Comparison of ENCODE assay signal across 9 mouse cellular contexts in genomic region chr4:63493351-63494121, GRCm38 (mm10). TPM values are rescaled to one million over a fixed set of nuclear protein-coding genes. Genes with fewer than 3 reads are reported as not detected.
DNase-seq lines count a peak whose midpoint lies in the region; ATAC-seq lines count a peak whose summit lies in the region.
"Had no signal": no experiment of that assay in that cellular context is flagged by ENCODE, and none has a peak within 500 bp of the region (broad histone marks: within the 10 kb centered on the region; RNA-seq: fewer than 3 reads in every experiment).

No protein-coding gene starts in this region.

- ATAC-seq in heart, embryonic 12.5 days (ENCODE audit: insufficient number of reproducible peaks, low FRiP score): no peak
- no peak for ATAC-seq in embryonic facial prominence, embryonic 13.5 days (ENCODE audit: insufficient number of reproducible peaks, insufficient read depth, low FRiP score, low TSS enrichment, low read depth)
- no peak for ATAC-seq in stomach, embryonic 16.5 days (ENCODE audit: insufficient read depth, low FRiP score)
- no peak for ATAC-seq in activated CD4-positive, CD25-positive, alpha-beta regulatory T cell, adult 4 months

- no peak overlapping the region for H3K27ac ChIP-seq in heart, embryonic 12.5 days (ENCODE audit: poor library complexity, severe bottlenecking)
- H3K27ac ChIP-seq in embryonic facial prominence, embryonic 13.5 days: no peak overlapping the region
- H3K27ac ChIP-seq in limb, embryonic 10.5 days: peak overlapping the region; percentile 12; the same call in 1 of the 2 replicates
- H3K27ac ChIP-seq in stomach, embryonic 16.5 days (ENCODE audit: low read length): no peak overlapping the region

- 0 out of 2 replicates have a peak overlapping the region, but pooled peaks have one; percentile 71 for H3K4me3 ChIP-seq in heart, embryonic 12.5 days
- H3K4me3 ChIP-seq in embryonic facial prominence, embryonic 13.5 days: peak overlapping the region; percentile 73; the same call in 1 of the 2 replicates
- H3K4me3 ChIP-seq in limb, embryonic 10.5 days: peak overlapping the region; percentile 82
- H3K4me3 ChIP-seq in stomach, embryonic 16.5 days (replicated peaks; ENCODE audit: low read length): 0 out of 2 replicates have a peak overlapping the region, but pooled peaks have one; percentile 74

- intact Hi-C loops in heart, postnatal 25 days (cut with DNase I): no loop called here

- peaks cover 34% of the 10 kb centered on the region for H3K27me3 ChIP-seq in heart, embryonic 12.5 days (replicated peaks)
- H3K27me3 ChIP-seq in embryonic facial prominence, embryonic 13.5 days: peaks cover 21% of the 10 kb centered on the region
- 0 out of 2 replicates have a peak, but pooled peaks cover 15% of the 10 kb centered on the region for H3K27me3 ChIP-seq in limb, embryonic 10.5 days (ENCODE audit: low read depth, poor library complexity, severe bottlenecking)
- H3K27me3 ChIP-seq in stomach, embryonic 16.5 days (ENCODE audit: control insufficient read depth, insufficient read depth, low read length): peaks cover 12% of the 10 kb centered on the region

- no peaks in the 10 kb centered on the region for H3K9me3 ChIP-seq in heart, embryonic 12.5 days (replicated peaks)
- H3K9me3 ChIP-seq in embryonic facial prominence, embryonic 13.5 days: no peaks in the 10 kb centered on the region
- no peaks in the 10 kb centered on the region for H3K9me3 ChIP-seq in limb, embryonic 10.5 days (replicated peaks)
- no peaks in the 10 kb centered on the region for H3K9me3 ChIP-seq in stomach, embryonic 16.5 days (replicated peaks; ENCODE audit: control insufficient read depth, low read length)

- H3K4me2 ChIP-seq in heart, embryonic 12.5 days: peak overlapping the region; percentile 90
- peak overlapping the region; percentile 93 for H3K4me2 ChIP-seq in embryonic facial prominence, embryonic 13.5 days
- peak overlapping the region; percentile 97 for H3K4me2 ChIP-seq in stomach, embryonic 16.5 days (ENCODE audit: low read depth, low read length)

- WGBS in heart, embryonic 12.5 days: 59% methylated on average over 9 of the region's 9 CpGs
- 66% methylated on average over 9 of the region's 9 CpGs for WGBS in embryonic facial prominence, embryonic 13.5 days
- 68% methylated on average over 9 of the region's 9 CpGs for WGBS in limb, embryonic 10.5 days
- 46% methylated on average over 9 of the region's 9 CpGs for whole genome bisulfite sequencing in stomach, embryonic 16.5 days

- H3K9ac ChIP-seq in heart, embryonic 12.5 days: no peak overlapping the region
- H3K9ac ChIP-seq in embryonic facial prominence, embryonic 13.5 days: no peak overlapping the region
- no peak overlapping the region for H3K9ac ChIP-seq in stomach, embryonic 16.5 days (ENCODE audit: low read length)

- no peaks in the 10 kb centered on the region for H3K36me3 ChIP-seq in heart, embryonic 12.5 days
- H3K36me3 ChIP-seq in embryonic facial prominence, embryonic 13.5 days: no peaks in the 10 kb centered on the region
- H3K36me3 ChIP-seq in limb, embryonic 10.5 days: peaks cover 14% of the 10 kb centered on the region
- no peaks in the 10 kb centered on the region for H3K36me3 ChIP-seq in stomach, embryonic 16.5 days (ENCODE audit: control insufficient read depth, insufficient read depth, low read length)
- H3K36me3 ChIP-seq: G1E had no signal

- no peak for DNase-seq in heart, postnatal 25 days (ENCODE audit: low spot score)
- peak; percentile 37 for DNase-seq in 3T3-L1 (ENCODE audit: low read depth, low spot score)
- DNase-seq in limb, embryonic 10.5 days (ENCODE audit: low spot score): no peak
- no peak for DNase-seq in c-Kit-positive CD71-positive TER-119-positive erythroid progenitor cells, embryonic 14.5 days (ENCODE audit: low spot score)

- peaks cover 23% of the 10 kb centered on the region for H3K4me1 ChIP-seq in heart, embryonic 12.5 days (replicated peaks)
- peaks cover 36% of the 10 kb centered on the region for H3K4me1 ChIP-seq in embryonic facial prominence, embryonic 13.5 days
- H3K4me1 ChIP-seq in limb, embryonic 10.5 days: peaks cover 62% of the 10 kb centered on the region
- H3K4me1 ChIP-seq in stomach, embryonic 16.5 days (ENCODE audit: control insufficient read depth, insufficient read depth, low read length): peaks cover 14% of the 10 kb centered on the region

RNA-seq across cellular contexts. Expression of gene Whrn, which starts 2.3 kb away (rescaled TPM):
- polyA plus RNA-seq in heart, embryonic 12.5 days (2016; fragmentation: Nextera tagmentation; extraction: Ambion mirVana): 4.7 and 5.1 TPM in 2 replicates
- 10 to 100 TPM; 36.9 to 41.9 TPM for total RNA-seq in heart, postnatal 25 days (2021)
- 4.2 and 5.9 TPM in 2 replicates for polyA plus RNA-seq in embryonic facial prominence, embryonic 13.5 days (2015; fragmentation: Nextera tagmentation; extraction: Ambion mirVana)
- polyA plus RNA-seq in limb, embryonic 10.5 days (2016; fragmentation: Nextera tagmentation; extraction: Ambion mirVana): 8.5 and 13.9 TPM in 2 replicates
- 1.8 and 2.9 TPM in 2 replicates for polyA plus RNA-seq in stomach, embryonic 16.5 days (2015; fragmentation: Nextera tagmentation; extraction: Ambion mirVana)
- polyA plus RNA-seq in activated CD4-positive, CD25-positive, alpha-beta regulatory T cell, adult 4 months (2017; shearing (Covaris generic)): 1 to 10 TPM; 3.1 to 3.2 TPM
- polyA plus RNA-seq: G1E had no signal

RNA-seq across cellular contexts. Expression of gene Atp6v1g1, which starts 51.0 kb away (rescaled TPM):
- polyA plus RNA-seq in heart, embryonic 12.5 days (2016; fragmentation: Nextera tagmentation; extraction: Ambion mirVana): 196 and 202 TPM in 2 replicates
- 100 to 1,000 TPM; 144 to 162 TPM for total RNA-seq in heart, postnatal 25 days (2021)
- polyA plus RNA-seq in embryonic facial prominence, embryonic 13.5 days (2015; fragmentation: Nextera tagmentation; extraction: Ambion mirVana): 315 and 316 TPM in 2 replicates
- polyA plus RNA-seq in limb, embryonic 10.5 days (2016; fragmentation: Nextera tagmentation; extraction: Ambion mirVana): 204 and 239 TPM in 2 replicates
- 257 and 277 TPM in 2 replicates for polyA plus RNA-seq in stomach, embryonic 16.5 days (2015; fragmentation: Nextera tagmentation; extraction: Ambion mirVana)
- polyA plus RNA-seq in activated CD4-positive, CD25-positive, alpha-beta regulatory T cell, adult 4 months (2017; shearing (Covaris generic)): 100 to 1,000 TPM; 180 to 210 TPM
